Mouse (Mus musculus) induced T-regulatory cell, adult 2 months (primary cell): ENCODE results near the gene Etl4.

Source experiments
- DNase-seq: peaks from one replicate; pipeline ENCODE4 v3.0.0-alpha.2; 2012; ENCODE audit warnings: low read depth

Etl4 gene

GRCm38 (mm10) chr2:20568456-20568855, 658.9 kb downstream of the Etl4 start:
- no peak for DNase-seq

DNA sequence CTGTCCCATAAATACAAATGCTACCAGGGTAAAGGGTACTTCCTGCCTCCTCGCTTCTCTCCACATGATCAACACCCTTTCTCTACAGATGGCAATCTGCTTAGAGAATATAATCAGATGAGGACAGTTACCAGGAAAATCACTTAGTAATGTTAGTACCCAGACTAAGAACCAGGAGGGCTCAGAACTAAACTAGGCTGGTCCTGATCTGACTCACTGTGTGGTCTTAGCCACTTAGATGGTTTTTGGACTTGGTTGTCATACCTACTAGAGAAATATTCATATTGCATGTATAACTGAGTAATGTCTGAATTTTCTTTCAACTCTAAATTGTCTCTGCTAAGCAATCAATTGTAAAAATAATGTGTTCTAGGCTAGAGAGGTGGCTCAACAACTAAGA, 662.4 kb downstream of the Etl4 start:
- DNase-seq, result no peak

DNA sequence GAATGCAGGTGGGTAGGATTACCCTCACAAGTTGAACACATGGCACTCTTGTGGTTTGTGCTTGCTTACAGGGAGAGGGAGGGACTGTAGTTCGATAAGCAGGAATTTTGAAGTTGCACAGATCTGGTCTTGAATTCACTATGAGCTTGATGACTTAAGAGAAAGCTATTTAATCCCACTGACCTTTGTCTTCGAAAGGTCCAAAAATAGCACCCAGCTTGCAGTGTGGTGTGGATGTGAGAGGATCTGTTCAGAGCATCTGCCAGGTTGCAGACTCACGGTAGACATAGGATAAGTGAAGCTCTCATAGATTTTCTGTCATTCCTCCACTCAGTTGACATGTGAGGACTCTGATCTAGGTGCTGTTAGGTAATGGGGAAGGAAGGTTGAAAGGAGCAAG, 670.8 kb downstream of the Etl4 start:
- DNase-seq, result no peak

- DNase-seq, result no peak
Observed at GRCm38 (mm10) chr2:20583032-20583431, 673.5 kb downstream of the Etl4 start.

DNA sequence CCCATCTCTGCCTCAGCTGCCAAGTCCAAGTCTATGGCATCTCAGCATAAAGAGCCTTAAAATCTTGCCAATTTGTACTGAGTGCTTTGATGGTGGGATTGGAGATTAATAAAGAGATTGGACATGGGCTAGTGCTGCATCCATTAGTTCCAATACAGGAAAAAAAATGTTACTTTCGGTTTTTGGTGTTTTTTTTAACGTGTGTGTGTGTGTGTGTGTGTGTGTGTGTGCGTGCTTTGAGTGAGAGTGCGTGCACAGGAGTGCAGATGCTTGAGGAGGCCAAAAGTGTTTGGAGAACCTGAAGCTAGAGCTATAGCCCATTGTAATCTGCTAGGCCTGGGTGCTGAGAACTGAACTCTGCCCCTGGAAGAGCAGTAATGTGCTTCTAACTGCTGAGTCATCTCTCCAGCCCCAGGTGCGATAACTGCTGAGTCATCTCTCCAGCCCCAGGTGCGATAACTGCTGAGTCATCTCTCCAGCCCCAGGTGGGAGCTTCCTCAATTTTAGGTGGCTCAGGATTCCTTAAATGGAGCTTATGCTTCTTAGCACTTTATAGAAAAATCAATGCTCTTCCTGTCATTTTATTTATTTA, 674.1 kb downstream of the Etl4 start:
- DNase-seq, result no peak

GRCm38 (mm10) chr2:20587913-20588312, 678.3 kb downstream of the Etl4 start:
- DNase-seq, result no peak

GRCm38 (mm10) chr2:20588631-20589030, 679.1 kb downstream of the Etl4 start:
- DNase-seq, result no peak

GRCm38 (mm10) chr2:20594129-20594528, 684.5 kb downstream of the Etl4 start:
- no peak for DNase-seq

- no peak for DNase-seq
Observed at GRCm38 (mm10) chr2:20595000-20595399, 685.4 kb downstream of the Etl4 start.

GRCm38 (mm10) chr2:20596558-20596957, 687.0 kb downstream of the Etl4 start:
- DNase-seq, result no peak

- no peak for DNase-seq
Observed at GRCm38 (mm10) chr2:20597193-20597592, 687.6 kb downstream of the Etl4 start.

DNA sequence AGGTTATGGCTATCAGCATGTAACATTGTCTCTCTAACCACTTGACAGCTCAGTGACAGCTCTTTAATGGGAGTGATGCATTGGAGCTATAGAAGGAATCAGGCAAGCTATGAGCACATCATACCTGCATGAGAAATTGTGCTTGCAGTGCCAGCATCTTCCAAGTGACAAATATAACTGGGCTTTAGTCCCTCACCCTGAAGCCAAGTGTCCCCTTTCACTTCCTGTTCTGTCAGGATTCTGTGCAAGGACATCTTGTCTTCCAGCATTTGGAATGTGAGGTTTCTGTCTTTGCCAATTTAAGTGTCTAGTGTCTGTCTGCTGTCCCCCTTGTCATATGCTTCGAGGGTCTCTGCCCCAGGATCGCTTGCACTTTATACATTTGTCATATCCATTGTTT, 693.1 kb downstream of the Etl4 start:
- DNase-seq, result no peak

GRCm38 (mm10) chr2:20603536-20603935, 694.0 kb downstream of the Etl4 start:
- no peak for DNase-seq

DNA sequence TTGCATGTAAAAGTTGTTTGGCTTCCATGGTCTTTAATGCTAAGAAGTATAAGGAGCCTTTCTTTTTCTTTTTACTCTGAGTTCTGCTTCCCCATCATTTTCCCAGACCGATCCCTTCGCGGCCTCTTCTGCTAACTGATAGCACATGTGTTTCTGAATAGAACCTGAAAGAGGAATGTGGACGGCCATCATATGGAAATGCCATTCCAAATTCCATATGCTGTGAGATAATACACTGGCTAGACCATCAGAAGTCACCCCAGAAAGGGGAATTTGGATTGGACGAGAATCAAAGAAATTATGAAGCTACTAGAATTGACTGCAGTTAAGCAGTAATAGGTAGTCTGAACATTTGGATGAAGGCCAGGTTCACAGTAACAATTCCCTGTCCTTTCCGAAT, 694.4 kb downstream of the Etl4 start:
- no peak for DNase-seq

- no peak for DNase-seq
Observed at GRCm38 (mm10) chr2:20609203-20609602, 699.6 kb downstream of the Etl4 start.

DNA sequence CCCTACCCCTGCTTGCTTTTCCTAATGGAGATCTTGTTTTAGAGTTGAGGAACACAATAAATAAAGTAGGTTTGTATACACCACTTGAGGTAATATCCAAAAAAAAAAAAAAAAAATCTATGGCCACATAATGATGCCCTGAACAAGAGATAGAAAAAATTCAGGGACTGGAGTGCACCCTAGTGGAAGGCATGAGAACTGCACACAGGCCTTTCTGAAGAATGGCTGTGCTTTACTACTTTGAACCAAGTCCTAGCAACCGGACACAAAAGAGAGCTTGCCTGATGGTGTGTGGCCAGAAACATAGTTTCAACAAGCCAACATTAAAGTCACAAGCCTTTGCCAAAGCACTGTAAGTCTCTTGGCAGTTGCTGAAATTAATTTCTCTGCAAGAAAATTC, 706.4 kb downstream of the Etl4 start:
- DNase-seq, result peak; percentile 3

DNA sequence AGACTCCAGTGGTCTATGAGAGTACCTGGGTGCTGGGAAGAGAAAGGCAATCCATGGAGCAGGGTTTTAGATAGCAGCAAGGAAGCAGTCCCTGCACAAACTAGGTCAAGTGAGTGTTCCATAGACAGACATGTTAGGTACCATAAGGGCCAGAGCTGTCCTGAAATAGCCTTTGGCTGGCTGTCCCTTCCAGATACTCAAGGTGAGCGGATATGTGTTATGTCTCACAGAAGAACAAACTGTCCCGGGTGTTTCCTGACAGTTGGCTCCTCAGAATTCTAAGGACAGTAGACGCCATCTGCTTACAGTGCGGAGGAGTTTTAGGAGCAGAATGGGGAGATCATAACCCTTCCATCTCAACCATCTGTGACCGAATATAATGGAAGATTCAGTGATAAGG, 708.8 kb downstream of the Etl4 start:
- DNase-seq, result no peak

- DNase-seq, result no peak
Observed at GRCm38 (mm10) chr2:20619881-20620280, 710.3 kb downstream of the Etl4 start.

DNA sequence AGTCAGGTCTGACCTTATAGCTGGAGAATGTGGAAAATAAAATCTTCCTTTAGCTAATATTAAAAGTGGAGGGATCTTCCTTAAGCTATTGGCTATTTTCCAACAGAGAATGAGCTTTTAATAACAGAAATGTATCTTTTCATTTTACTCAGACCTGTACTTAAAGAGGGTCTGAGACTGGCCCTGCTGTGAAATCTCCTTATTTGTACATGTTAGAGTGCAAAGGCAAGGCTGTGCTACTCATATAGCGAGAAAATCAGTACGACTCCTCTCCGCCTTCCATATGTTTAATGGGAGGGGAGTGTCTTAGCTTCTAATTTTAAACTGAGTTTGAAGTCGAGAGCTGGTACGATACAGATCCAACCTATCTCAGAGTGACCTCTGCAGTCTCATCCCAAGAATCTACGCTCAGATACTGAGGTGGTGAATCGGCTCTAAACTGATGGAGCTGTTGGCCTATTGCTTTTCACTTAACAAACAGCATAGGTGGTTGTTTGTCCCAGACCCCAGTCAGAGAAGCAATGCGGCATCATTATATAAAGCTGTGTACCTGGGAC, 719.7 kb downstream of the Etl4 start:
- DNase-seq, result no peak

GRCm38 (mm10) chr2:20638604-20639003, 729.0 kb downstream of the Etl4 start:
- DNase-seq, result no peak

DNA sequence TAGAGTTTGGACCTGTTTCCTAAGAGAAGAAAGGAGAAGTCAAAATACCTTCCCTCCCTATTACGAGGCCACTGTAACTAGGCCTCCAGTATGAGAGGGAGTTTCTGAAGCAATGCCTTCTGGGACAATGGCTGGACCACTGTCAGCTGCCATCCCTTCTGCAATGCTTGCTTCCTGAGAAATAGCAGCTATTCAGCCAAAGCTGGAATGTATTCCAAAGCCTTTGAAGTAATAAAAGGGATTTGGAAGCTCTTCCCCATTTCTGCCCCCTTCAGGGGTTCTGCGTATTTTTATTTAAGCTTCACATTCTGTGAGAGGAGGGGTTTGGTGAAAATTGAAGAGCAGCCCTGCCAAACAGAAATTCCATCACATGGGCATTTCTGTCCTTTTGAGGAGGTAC, 730.1 kb downstream of the Etl4 start:
- DNase-seq, result no peak

GRCm38 (mm10) chr2:20642818-20643217, 733.2 kb downstream of the Etl4 start:
- DNase-seq, result no peak

- DNase-seq, result no peak
Observed at GRCm38 (mm10) chr2:20649817-20650216, 740.2 kb downstream of the Etl4 start.

DNA sequence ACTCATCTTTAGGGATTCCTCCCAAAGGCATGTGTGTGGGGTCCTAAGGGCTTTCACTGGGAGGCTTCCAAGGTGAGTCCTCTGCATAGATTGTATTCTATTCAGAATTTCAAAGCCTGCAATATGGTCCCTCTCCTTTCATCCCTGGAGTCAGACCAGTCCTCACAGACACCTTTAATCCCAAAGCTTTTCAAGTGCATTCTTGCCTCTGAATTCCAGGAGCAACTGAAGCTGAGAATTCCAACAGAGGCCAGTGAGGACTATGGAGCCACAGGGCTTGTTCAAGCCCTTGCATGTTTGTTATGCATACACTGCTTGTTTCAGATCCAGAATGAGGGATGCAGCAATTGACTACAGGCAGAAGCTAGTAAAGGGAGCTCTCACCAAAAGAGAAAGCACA, 743.5 kb downstream of the Etl4 start:
- DNase-seq, result no peak
